Mouse (Mus musculus) forebrain, postnatal 0 days (tissue): ENCODE results near the gene Usp2. TPM values are rescaled to one million over a fixed set of nuclear protein-coding genes. Genes with fewer than 3 reads are reported as not detected.

Experiments
- ATAC-seq: fragments of 200-750 bp; cut with Nextera tagmentation; 2 replicates; pipeline ENCODE4 v1.8.0; 2017; ENCODE audit warnings: mild to moderate bottlenecking, moderate library complexity
- DNase-seq: peaks from one replicate; pipeline ENCODE4 v3.0.0-alpha.2; 2015
- H3K27ac ChIP-seq: fragments of 300-500 bp; sonication (generic); 2 replicates; pipeline ENCODE4 v1.5.1; 2014; ENCODE audit warnings: low read depth, mild to moderate bottlenecking, antibody characterized with exemption, low read length, moderate library complexity, mixed read lengths
- H3K27me3 ChIP-seq: fragments of 300-500 bp; sonication (generic); 2 replicates; pipeline ENCODE4 v1.6.1; 2014; ENCODE audit warnings: mild to moderate bottlenecking, low read length, mixed read lengths; ENCODE audit not compliant: insufficient read depth
- H3K36me3 ChIP-seq: fragments of 300-500 bp; sonication (generic); 2 replicates; pipeline ENCODE4 v1.6.1; 2014; ENCODE audit warnings: mild to moderate bottlenecking, moderate library complexity; ENCODE audit not compliant: insufficient read depth
- H3K4me1 ChIP-seq: fragments of 300-500 bp; sonication (generic); 2 replicates; pipeline ENCODE4 v1.6.1; 2014; ENCODE audit warnings: antibody characterized with exemption; ENCODE audit not compliant: insufficient read depth
- H3K4me2 ChIP-seq: fragments of 300-500 bp; sonication (generic); 2 replicates; pipeline ENCODE4 v1.6.1; 2014; ENCODE audit warnings: low read depth, mild to moderate bottlenecking, moderate library complexity
- H3K4me3 ChIP-seq: fragments of 300-500 bp; sonication (generic); 2 replicates; pipeline ENCODE4 v1.5.1; 2014; ENCODE audit warnings: low read depth, low read length, mixed read lengths
- H3K9ac ChIP-seq: fragments of 300-500 bp; sonication (generic); 2 replicates; pipeline ENCODE4 v1.6.1; 2014; ENCODE audit warnings: mild to moderate bottlenecking
- H3K9me3 ChIP-seq: fragments of 300-500 bp; sonication (generic); 2 replicates; pipeline ENCODE4 v1.6.1; 2016; ENCODE audit warnings: low read length
- CTCF ChIP-seq: sonication (generic); IDR thresholded peaks from 2 replicates; pipeline ENCODE4 v1.5.1; 2016; ENCODE audit warnings: antibody characterized with exemption, control low read depth, low read depth
- WGBS: fragments of 180-500 bp; shearing (Covaris S2); extraction: QIAGEN DNeasy Blood & Tissue Kit; methylation state at CpG from one replicate; pipeline ENCODE4 v1.1.7; 2014; 5-methylcytosine and 5-hydroxymethylcytosine counted together
- polyA plus RNA-seq: library from polyadenylated mRNA; unstranded; fragments of >200 nt; fragmentation: Nextera tagmentation; extraction: Ambion mirVana; gene quantifications from 2 replicates; pipeline ENCODE4 v1.2.1, GENCODE M21; 2015
- total RNA-seq: library from RNA; depleted of rRNA; stranded (reverse); fragments of >200 nt; gene quantifications from 2 replicates; pipeline ENCODE4 v1.2.3, GENCODE M21; 2014

Gene Usp2
- total and polyA plus RNA-seq, 2 experiments from 2014 or later: 16.6 to 20.2 TPM

DNA sequence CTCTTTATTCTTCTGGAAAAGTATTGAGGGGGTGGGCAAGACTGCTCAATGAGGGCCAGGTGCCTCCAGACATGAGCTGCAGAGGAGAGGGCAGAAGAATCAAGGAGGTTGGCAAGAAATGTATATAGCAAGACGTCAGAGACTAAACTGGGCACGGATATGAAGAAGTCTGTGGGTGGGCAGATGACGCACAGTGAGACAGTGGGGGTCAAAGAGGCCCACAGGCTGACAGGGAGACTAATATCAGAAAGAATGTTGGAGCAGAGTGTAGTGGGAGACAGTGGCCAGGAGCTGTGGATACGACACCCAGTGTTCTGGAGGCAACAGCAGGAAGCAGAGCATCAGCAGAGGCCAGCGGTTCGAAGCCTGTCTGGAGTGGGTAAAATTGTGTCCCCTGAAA lies 8.2 kb upstream of the Usp2 start:
- Histone ChIP-seq H3K36me3 (no peaks in the 10 kb centered on the region), H3K9me3 (no peaks in the 10 kb centered on the region), H3K4me2 (no peak overlapping the region), H3K4me1 (no peaks in the 10 kb centered on the region), H3K4me3 (no peak overlapping the region), H3K9ac (no peak overlapping the region), H3K27ac (no peak overlapping the region), H3K27me3 (no peaks in the 10 kb centered on the region)
- ATAC-seq: no peak
- 91% methylated on average over 6 of the region's 6 CpGs for WGBS
- TF ChIP-seq CTCF: no peak
- no peak for DNase-seq

DNA sequence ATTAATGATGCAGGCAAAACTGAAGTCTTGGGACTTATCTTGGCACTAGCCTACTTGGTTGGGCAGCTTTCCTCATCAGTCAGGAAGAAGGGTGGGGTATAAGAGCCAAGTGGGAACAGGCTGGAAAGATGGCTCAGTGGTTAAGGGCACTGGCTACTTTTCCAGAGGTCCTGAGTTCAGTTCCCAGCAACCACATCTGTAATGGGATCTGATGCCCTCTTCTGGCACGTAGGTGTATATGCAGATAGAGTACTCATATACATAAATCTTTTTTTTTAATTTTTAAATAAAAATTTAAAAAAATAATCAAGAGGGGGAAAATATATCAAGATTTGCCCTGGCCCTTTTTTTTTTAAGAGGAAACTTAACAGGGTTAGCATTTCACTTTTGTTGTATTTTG lies 1.6 kb upstream of the Usp2 start:
- no peaks in the 10 kb centered on the region for H3K9me3 ChIP-seq
- no peak for TF ChIP-seq CTCF
- H3K4me3 ChIP-seq: no peak overlapping the region
- H3K9ac ChIP-seq: no peak overlapping the region
- no peaks in the 10 kb centered on the region for H3K27me3 ChIP-seq
- ATAC-seq (no peak), DNase-seq (no peak)
- H3K4me2 ChIP-seq: no peak overlapping the region
- H3K27ac ChIP-seq: no peak overlapping the region
- WGBS: 48% methylated on average over 1 of the region's 1 CpGs
- H3K36me3 ChIP-seq: no peaks in the 10 kb centered on the region
- peaks cover 7% of the 10 kb centered on the region; the same call in 1 of the 2 replicates for H3K4me1 ChIP-seq

DNA sequence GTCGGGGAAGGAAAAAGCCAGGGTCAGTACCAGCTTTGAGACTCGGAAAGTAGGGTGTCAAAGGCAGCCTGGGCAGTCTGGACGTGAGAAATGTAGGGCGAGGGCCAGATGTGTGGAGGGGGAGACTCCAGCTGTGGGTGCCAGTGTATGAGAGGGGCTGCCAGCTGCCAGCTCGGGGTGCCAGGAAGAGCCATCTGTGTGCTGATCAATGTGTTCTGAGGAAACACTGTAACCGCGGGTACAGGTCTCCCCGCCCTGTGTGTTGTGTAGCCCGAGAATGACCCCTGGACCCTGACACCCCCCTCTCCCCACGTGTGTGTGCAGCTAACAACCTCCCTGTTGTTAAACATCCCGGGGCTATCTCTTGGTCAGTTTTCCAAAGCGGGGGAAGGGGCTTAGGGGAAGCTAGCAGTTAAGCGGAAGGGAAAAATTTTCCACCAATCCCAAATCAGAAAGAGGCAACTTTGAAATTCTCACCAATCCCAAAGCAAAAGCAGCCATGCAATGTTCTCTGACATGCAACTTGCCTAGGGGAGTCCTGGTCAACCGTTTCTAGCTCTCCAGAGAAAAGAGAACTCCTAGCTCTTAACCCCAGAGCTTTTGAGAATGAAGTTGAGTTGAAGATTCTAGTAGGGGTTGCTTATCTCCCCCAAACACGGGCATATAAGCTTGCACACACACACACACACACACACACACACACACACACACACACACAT lies 579 bp downstream of the Usp2 start:
- no peak overlapping the region for H3K27ac ChIP-seq

GRCm38 (mm10) chr9:44067960-44068330 lies 1.1 kb downstream of the Usp2 start:
- DNase-seq (no peak), ATAC-seq (no peak)
- no peak overlapping the region for H3K27ac ChIP-seq
- no peaks in the 10 kb centered on the region for H3K9me3 ChIP-seq
- no peak for TF ChIP-seq CTCF
- peaks cover 7% of the 10 kb centered on the region; the same call in 1 of the 2 replicates for H3K4me1 ChIP-seq
- 83% methylated on average over 6 of the region's 6 CpGs for WGBS
- H3K4me3 ChIP-seq: no peak overlapping the region
- no peak overlapping the region for H3K9ac ChIP-seq
- H3K36me3 ChIP-seq: no peaks in the 10 kb centered on the region
- H3K4me2 ChIP-seq: peak overlapping the region; percentile 95; the same call in 1 of the 2 replicates
- H3K27me3 ChIP-seq: no peaks in the 10 kb centered on the region

More for the DNA sequence above, 579 bp downstream of the Usp2 start:
- 8% methylated on average over 15 of the region's 15 CpGs for WGBS
- Histone ChIP-seq H3K9ac (peak overlapping the region; percentile 51), H3K4me3 (peak overlapping the region; percentile 62), H3K27me3 (no peaks in the 10 kb centered on the region), H3K4me1 (peaks cover 7% of the 10 kb centered on the region; the same call in 1 of the 2 replicates), H3K9me3 (no peaks in the 10 kb centered on the region), H3K36me3 (no peaks in the 10 kb centered on the region), H3K4me2 (peak overlapping the region; percentile 95)
- TF ChIP-seq CTCF: no peak
- peak; percentile 67 for DNase-seq
- ATAC-seq: peak; percentile 52

DNA sequence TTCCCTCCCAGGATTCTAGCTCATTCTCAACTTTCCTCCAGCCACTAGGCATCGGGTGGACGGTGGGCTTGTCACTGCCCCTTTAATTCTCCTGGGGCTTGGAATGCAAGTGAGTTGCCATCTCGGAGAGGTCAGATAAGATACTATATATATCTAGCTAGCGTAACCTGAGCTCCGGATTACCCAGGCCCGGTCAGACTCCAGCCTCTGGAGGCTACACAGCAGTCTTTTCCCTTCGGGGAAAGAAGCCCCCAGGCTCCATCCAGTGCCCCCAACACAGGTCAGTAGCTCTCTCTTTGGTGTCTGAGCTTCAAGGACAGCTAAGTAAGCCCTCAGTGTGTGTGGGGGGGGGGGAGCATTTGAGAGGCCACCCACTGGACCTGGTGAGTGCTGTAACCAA lies 2.4 kb downstream of the Usp2 start:
- H3K4me3 ChIP-seq: no peak overlapping the region
- no peaks in the 10 kb centered on the region; the same call in 1 of the 2 replicates for H3K27me3 ChIP-seq
- DNase-seq: no peak
- H3K4me2 ChIP-seq: no peak overlapping the region
- no peak overlapping the region for H3K9ac ChIP-seq
- no peaks in the 10 kb centered on the region for H3K36me3 ChIP-seq
- H3K9me3 ChIP-seq: no peaks in the 10 kb centered on the region
- no peak for TF ChIP-seq CTCF
- ATAC-seq: no peak
- WGBS: 36% methylated on average over 7 of the region's 7 CpGs
- H3K27ac ChIP-seq: no peak overlapping the region
- H3K4me1 ChIP-seq: peaks cover 7% of the 10 kb centered on the region; the same call in 1 of the 2 replicates

- Histone ChIP-seq H3K9me3 (no peaks in the 10 kb centered on the region), H3K4me3 (no peak overlapping the region), H3K27ac (no peak overlapping the region), H3K4me2 (no peak overlapping the region), H3K9ac (no peak overlapping the region), H3K27me3 (no peaks in the 10 kb centered on the region; the same call in 1 of the 2 replicates), H3K4me1 (peaks cover 7% of the 10 kb centered on the region; the same call in 1 of the 2 replicates), H3K36me3 (no peaks in the 10 kb centered on the region)
- no peak for TF ChIP-seq CTCF
- DNase-seq (no peak), ATAC-seq (no peak)
- WGBS: 83% methylated on average over 14 of the region's 14 CpGs
Measured at GRCm38 (mm10) chr9:44070113-44070843, 3.5 kb downstream of the Usp2 start.

DNA sequence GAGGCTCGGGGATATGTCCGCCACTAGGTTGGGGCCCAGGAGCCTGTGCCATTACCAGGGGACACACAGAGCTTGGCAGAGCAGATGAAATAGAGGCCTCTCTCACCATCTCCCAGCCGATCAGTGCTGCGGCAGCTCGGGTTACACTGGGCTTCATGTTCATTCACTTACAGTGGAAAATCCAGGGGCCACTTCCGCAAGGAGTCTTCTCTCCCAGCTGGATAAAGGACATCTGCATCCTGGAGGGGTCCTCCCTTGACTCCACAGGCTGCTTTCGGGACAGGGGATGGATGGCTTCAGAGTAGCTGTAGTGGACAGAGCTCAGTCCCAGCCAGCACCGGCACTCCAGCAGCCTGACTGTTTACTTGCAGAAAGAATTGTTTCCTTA lies 4.0 kb downstream of the Usp2 start:
- ATAC-seq (no peak), DNase-seq (no peak)
- no peak overlapping the region for H3K27ac ChIP-seq
- H3K4me1 ChIP-seq: peaks cover 7% of the 10 kb centered on the region; the same call in 1 of the 2 replicates
- no peaks in the 10 kb centered on the region for H3K36me3 ChIP-seq
- no peaks in the 10 kb centered on the region for H3K9me3 ChIP-seq
- H3K27me3 ChIP-seq: no peaks in the 10 kb centered on the region; the same call in 1 of the 2 replicates
- H3K4me2 ChIP-seq: no peak overlapping the region
- H3K9ac ChIP-seq: no peak overlapping the region
- no peak overlapping the region for H3K4me3 ChIP-seq
- 47% methylated on average over 8 of the region's 8 CpGs for WGBS
- no peak for TF ChIP-seq CTCF
